9 mouse cellular contexts compared by ENCODE assay signal in the genomic region with DNA sequence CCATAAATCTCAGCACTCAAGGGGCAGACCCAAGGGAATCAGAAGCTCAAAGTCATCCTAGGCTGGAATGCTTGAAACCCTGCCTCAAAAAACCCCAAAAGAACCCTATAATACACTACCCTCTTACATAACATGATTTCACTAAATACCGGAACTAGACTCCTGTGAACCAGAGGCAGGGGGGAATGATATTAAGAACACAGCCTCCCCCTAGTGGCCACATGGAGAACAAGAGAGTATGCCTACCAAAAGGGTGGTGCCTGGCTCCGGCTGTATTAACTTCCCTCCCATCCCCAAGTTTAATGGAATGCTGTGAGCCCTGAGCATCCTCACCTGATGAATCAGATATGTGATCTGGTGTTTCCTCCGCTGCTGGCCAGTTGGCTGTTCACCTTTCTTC. TPM values are rescaled to one million over a fixed set of nuclear protein-coding genes. Genes with fewer than 3 reads are reported as not detected.
DNase-seq lines count a peak whose midpoint lies in the region; ATAC-seq and TF ChIP-seq lines count a peak whose summit lies in the region.
"Had no signal": no experiment of that assay in that cellular context is flagged by ENCODE, and none has a peak within 500 bp of the region (broad histone marks: within the 10 kb centered on the region; RNA-seq: fewer than 3 reads in every experiment).

No protein-coding gene starts in this region.

- DNase-seq in heart, adult 18-20 months = peak; percentile 74 to 77
- peak; percentile 80 for DNase-seq in brain, embryonic 14.5 days (ENCODE audit: low read depth)
- peak; percentile 67 for DNase-seq in forebrain, embryonic 11.5 days (ENCODE audit: low spot score)
- DNase-seq in layer of hippocampus, postnatal 14 days (ENCODE audit: low spot score in 2 of 2) = peak; percentile 58 to 80
- peak; percentile 59 for DNase-seq in right cerebral cortex, postnatal 4 days

- H3K27me3 ChIP-seq in heart, embryonic 12.5 days (replicated peaks) = no peaks in the 10 kb centered on the region
- H3K27me3 ChIP-seq in forebrain, embryonic 11.5 days (ENCODE audit: control insufficient read depth, insufficient read depth, low read length) = no peaks in the 10 kb centered on the region
- no peaks in the 10 kb centered on the region for H3K27me3 ChIP-seq in hindbrain, embryonic 13.5 days

- H3K27ac ChIP-seq in heart, embryonic 12.5 days (ENCODE audit: poor library complexity, severe bottlenecking) = no peak overlapping the region
- no peak overlapping the region for H3K27ac ChIP-seq in forebrain, embryonic 11.5 days (ENCODE audit: low read depth, low read length)
- H3K27ac ChIP-seq in hindbrain, embryonic 13.5 days = no peak overlapping the region

- H3K36me3 ChIP-seq in heart, embryonic 12.5 days = peaks cover 84% of the 10 kb centered on the region
- H3K36me3 ChIP-seq in forebrain, embryonic 11.5 days (ENCODE audit: control insufficient read depth, insufficient read depth, low read length) = peaks cover 12% of the 10 kb centered on the region; the same call in 1 of the 2 replicates
- peaks cover 73% of the 10 kb centered on the region for H3K36me3 ChIP-seq in hindbrain, embryonic 13.5 days

- H3K9me3 ChIP-seq in heart, embryonic 12.5 days (replicated peaks) = no peaks in the 10 kb centered on the region
- H3K9me3 ChIP-seq in forebrain, embryonic 11.5 days (ENCODE audit: control insufficient read depth, low read length) = no peaks in the 10 kb centered on the region
- H3K9me3 ChIP-seq in hindbrain, embryonic 13.5 days = no peaks in the 10 kb centered on the region

- TF ChIP-seq CTCF in brain, embryonic 14.5 days (IDR thresholded peaks at IDR 0.05; ENCODE audit: borderline replicate concordance, extremely low read depth, insufficient read depth, insufficient read length) = peak; percentile 86

- no peak overlapping the region for H3K9ac ChIP-seq in heart, embryonic 12.5 days
- H3K9ac ChIP-seq in forebrain, embryonic 11.5 days (ENCODE audit: low read length) = no peak overlapping the region
- no peak overlapping the region for H3K9ac ChIP-seq in hindbrain, embryonic 13.5 days

- ATAC-seq in heart, embryonic 12.5 days (ENCODE audit: insufficient number of reproducible peaks, low FRiP score) = no peak
- no peak for ATAC-seq in forebrain, embryonic 11.5 days (replicated peaks; ENCODE audit: low FRiP score)
- 0 out of 2 replicates have a peak, but pooled peaks have one; percentile 49 for ATAC-seq in hindbrain, embryonic 13.5 days (ENCODE audit: low FRiP score)
- peak; percentile 97 for ATAC-seq in megakaryocyte progenitor cell, adult 5-6 weeks (replicated peaks; ENCODE audit: poor library complexity)

- WGBS in heart, embryonic 12.5 days = 36% methylated on average over 3 of the region's 3 CpGs
- 37% methylated on average over 3 of the region's 3 CpGs for WGBS in forebrain, embryonic 11.5 days
- WGBS in hindbrain, embryonic 13.5 days = 30% methylated on average over 3 of the region's 3 CpGs

- no peak overlapping the region for H3K4me2 ChIP-seq in heart, embryonic 12.5 days
- no peak overlapping the region for H3K4me2 ChIP-seq in forebrain, embryonic 11.5 days (ENCODE audit: low read depth, low read length, severe bottlenecking)
- no peak overlapping the region for H3K4me2 ChIP-seq in hindbrain, embryonic 13.5 days

- H3K4me1 ChIP-seq in heart, embryonic 12.5 days (replicated peaks) = no peaks in the 10 kb centered on the region
- H3K4me1 ChIP-seq in forebrain, embryonic 11.5 days (replicated peaks; ENCODE audit: control insufficient read depth, insufficient read depth, low read length) = no peaks in the 10 kb centered on the region
- H3K4me1 ChIP-seq in hindbrain, embryonic 13.5 days (replicated peaks) = 0 out of 2 replicates have a peak, but pooled peaks cover 6% of the 10 kb centered on the region

- H3K4me3 ChIP-seq in heart, embryonic 12.5 days = no peak overlapping the region
- no peak overlapping the region for H3K4me3 ChIP-seq in forebrain, embryonic 11.5 days (ENCODE audit: low read depth, low read length)
- H3K4me3 ChIP-seq in hindbrain, embryonic 13.5 days = no peak overlapping the region
- H3K4me3 ChIP-seq: myocyte had no signal

- no peak for TF ChIP-seq POLR2A in brain, embryonic 14.5 days (IDR thresholded peaks at IDR 0.05; ENCODE audit: borderline replicate concordance, extremely low read depth, insufficient read depth, insufficient read length, poor library complexity, severe bottlenecking)

RNA-seq across cellular contexts. Expression of gene Sh2d2a, which starts 13.3 kb away (rescaled TPM):
- 1 to 10 TPM in 1 of 2 experiments, under 1 TPM in 1; 0.17 to 1.2 TPM for total RNA-seq in heart, adult 18-20 months (2021)
- polyA plus RNA-seq in heart, embryonic 12.5 days (2016; fragmentation: Nextera tagmentation; extraction: Ambion mirVana) = 0.15 TPM in 1 of 2 replicates, not detected in the other
- 0.04 TPM in 1 of 2 replicates, not detected in the other for polyA plus RNA-seq in brain, embryonic 14.5 days (2012; rRNA removed)
- polyA plus RNA-seq in forebrain, embryonic 11.5 days (2014; fragmentation: Nextera tagmentation; extraction: Ambion mirVana) = not detected in 2 replicates
- not detected in 2 replicates for polyA plus RNA-seq in hindbrain, embryonic 13.5 days (2015; fragmentation: Nextera tagmentation; extraction: Ambion mirVana)
- not detected for total RNA-seq in layer of hippocampus, postnatal 14 days (2021)
- total RNA-seq in megakaryocyte progenitor cell, adult 5-6 weeks (2015) = 0.12 TPM in 1 of 2 replicates, not detected in the other
- total RNA-seq in megakaryocyte progenitor cell, adult 5-6 weeks (2017) = not detected in 2 replicates
- polyA plus RNA-seq: myocyte had no signal

RNA-seq across cellular contexts. Expression of gene Prcc, which starts 25.6 kb away (rescaled TPM):
- 10 to 100 TPM; 45.6 to 47.9 TPM for total RNA-seq in heart, adult 18-20 months (2021)
- polyA plus RNA-seq in heart, embryonic 12.5 days (2016; fragmentation: Nextera tagmentation; extraction: Ambion mirVana) = 11.2 and 11.5 TPM in 2 replicates
- 51.3 and 63.9 TPM in 2 replicates for polyA plus RNA-seq in brain, embryonic 14.5 days (2012; rRNA removed)
- polyA plus RNA-seq in forebrain, embryonic 11.5 days (2014; fragmentation: Nextera tagmentation; extraction: Ambion mirVana) = 19.6 and 22.3 TPM in 2 replicates
- 15.5 and 15.6 TPM in 2 replicates for polyA plus RNA-seq in hindbrain, embryonic 13.5 days (2015; fragmentation: Nextera tagmentation; extraction: Ambion mirVana)
- 10 to 100 TPM; 64.0 to 64.1 TPM for total RNA-seq in layer of hippocampus, postnatal 14 days (2021)
- 24.5 and 25.6 TPM in 2 replicates for total RNA-seq in megakaryocyte progenitor cell, adult 5-6 weeks (2015)
- 28.9 and 31.3 TPM in 2 replicates for total RNA-seq in megakaryocyte progenitor cell, adult 5-6 weeks (2017)

RNA-seq across cellular contexts. Expression of gene Pear1, which starts 35.7 kb away (rescaled TPM):
- 10 to 100 TPM; 14.0 to 15.6 TPM for total RNA-seq in heart, adult 18-20 months (2021)
- 15.7 and 16.1 TPM in 2 replicates for polyA plus RNA-seq in heart, embryonic 12.5 days (2016; fragmentation: Nextera tagmentation; extraction: Ambion mirVana)
- 14.0 and 16.9 TPM in 2 replicates for polyA plus RNA-seq in brain, embryonic 14.5 days (2012; rRNA removed)
- polyA plus RNA-seq in forebrain, embryonic 11.5 days (2014; fragmentation: Nextera tagmentation; extraction: Ambion mirVana) = 8.2 and 8.6 TPM in 2 replicates
- polyA plus RNA-seq in hindbrain, embryonic 13.5 days (2015; fragmentation: Nextera tagmentation; extraction: Ambion mirVana) = 9.8 and 11.0 TPM in 2 replicates
- 1 to 10 TPM; 7.4 to 8.2 TPM for total RNA-seq in layer of hippocampus, postnatal 14 days (2021)
- total RNA-seq in megakaryocyte progenitor cell, adult 5-6 weeks (2015) = 3.4 and 4.3 TPM in 2 replicates
- total RNA-seq in megakaryocyte progenitor cell, adult 5-6 weeks (2017) = 0.46 and 3.4 TPM in 2 replicates

RNA-seq across cellular contexts. Expression of gene Hdgf, which starts 46.3 kb away (rescaled TPM):
- 100 to 1,000 TPM; 111 to 117 TPM for total RNA-seq in heart, adult 18-20 months (2021)
- 175 and 177 TPM in 2 replicates for polyA plus RNA-seq in heart, embryonic 12.5 days (2016; fragmentation: Nextera tagmentation; extraction: Ambion mirVana)
- polyA plus RNA-seq in brain, embryonic 14.5 days (2012; rRNA removed) = 164 and 172 TPM in 2 replicates
- 325 and 329 TPM in 2 replicates for polyA plus RNA-seq in forebrain, embryonic 11.5 days (2014; fragmentation: Nextera tagmentation; extraction: Ambion mirVana)
- 139 and 155 TPM in 2 replicates for polyA plus RNA-seq in hindbrain, embryonic 13.5 days (2015; fragmentation: Nextera tagmentation; extraction: Ambion mirVana)
- 100 to 1,000 TPM; 119 to 122 TPM for total RNA-seq in layer of hippocampus, postnatal 14 days (2021)
- 281 and 308 TPM in 2 replicates for total RNA-seq in megakaryocyte progenitor cell, adult 5-6 weeks (2015)
- 348 and 456 TPM in 2 replicates for total RNA-seq in megakaryocyte progenitor cell, adult 5-6 weeks (2017)

RNA-seq across cellular contexts. Expression of gene Mrpl24, which starts 59.5 kb away (rescaled TPM):
- 10 to 100 TPM; 75.0 to 77.9 TPM for total RNA-seq in heart, adult 18-20 months (2021)
- 62.9 and 65.2 TPM in 2 replicates for polyA plus RNA-seq in heart, embryonic 12.5 days (2016; fragmentation: Nextera tagmentation; extraction: Ambion mirVana)
- polyA plus RNA-seq in brain, embryonic 14.5 days (2012; rRNA removed) = 76.1 and 81.0 TPM in 2 replicates
- 69.4 and 74.5 TPM in 2 replicates for polyA plus RNA-seq in forebrain, embryonic 11.5 days (2014; fragmentation: Nextera tagmentation; extraction: Ambion mirVana)
- polyA plus RNA-seq in hindbrain, embryonic 13.5 days (2015; fragmentation: Nextera tagmentation; extraction: Ambion mirVana) = 63.9 and 70.1 TPM in 2 replicates
- total RNA-seq in layer of hippocampus, postnatal 14 days (2021) = 10 to 100 TPM; 50.3 to 55.4 TPM
- 157 and 195 TPM in 2 replicates for total RNA-seq in megakaryocyte progenitor cell, adult 5-6 weeks (2015)
- total RNA-seq in megakaryocyte progenitor cell, adult 5-6 weeks (2017) = 119 and 137 TPM in 2 replicates

Comparison
In these comparisons a context has a peak if more than half of its experiments do, and no peak if none do; other contexts are left out.
1. ATAC-seq: peak in hindbrain, embryonic 13.5 days (single experiment) and megakaryocyte progenitor cell, adult 5-6 weeks (single experiment); none in heart, embryonic 12.5 days (single experiment) and forebrain, embryonic 11.5 days (single experiment).
2. Peak in every context shown above with its lines, with median percentiles within 50 percentile points of each other: DNase-seq.